Mouse (Mus musculus): ENCODE measurements around the gene Nxf3.

Gene Nxf3

GRCm38 (mm10) chrX:136085155-136085554 is at the start of gene Nxf3:
Nxf3 (minus strand) TSS chrX:136085255.
- no peak for DNase-seq (ENCODE audit: low read depth, low spot score)

GRCm38 (mm10) chrX:136127744-136128064 is 42.6 kb upstream of the Nxf3 start:
- peak; percentile 53 for DNase-seq (ENCODE audit: low read depth, low spot score)

- peak; percentile 40 for DNase-seq (ENCODE audit: low read depth, low spot score)
Measured at GRCm38 (mm10) chrX:136127038-136127743, 42.1 kb upstream of the Nxf3 start.

GRCm38 (mm10) chrX:136115419-136115961 is 30.4 kb upstream of the Nxf3 start:
- peak; percentile 92 for DNase-seq (ENCODE audit: low read depth, low spot score)

- no peak for DNase-seq (ENCODE audit: low read depth, low spot score)
Measured at GRCm38 (mm10) chrX:136115015-136115414, 30.0 kb upstream of the Nxf3 start.

GRCm38 (mm10) chrX:136107942-136108341 is 22.9 kb upstream of the Nxf3 start:
- peak; percentile 36 for DNase-seq (ENCODE audit: low read depth, low spot score)

- DNase-seq (ENCODE audit: low read depth, low spot score) = no peak
Measured at GRCm38 (mm10) chrX:136104724-136105088, 19.7 kb upstream of the Nxf3 start.

GRCm38 (mm10) chrX:136104046-136104723 is 19.1 kb upstream of the Nxf3 start:
- peak; percentile 16 for DNase-seq (ENCODE audit: low read depth, low spot score)

GRCm38 (mm10) chrX:136094421-136094820 is 9.4 kb upstream of the Nxf3 start:
- DNase-seq (ENCODE audit: low read depth, low spot score) = no peak

GRCm38 (mm10) chrX:136092497-136093279 is 7.6 kb upstream of the Nxf3 start:
- DNase-seq (ENCODE audit: low read depth, low spot score) = no peak

- DNase-seq (ENCODE audit: low read depth, low spot score) = peak; percentile 35
Measured at GRCm38 (mm10) chrX:136068020-136068419, 17.0 kb downstream of the Nxf3 start, which contains the start of gene Bex2. Bex2 (minus strand) TSS chrX:136068236.

GRCm38 (mm10) chrX:136067201-136067991 is 17.7 kb downstream of the Nxf3 start:
- DNase-seq (ENCODE audit: low read depth, low spot score) = peak; percentile 60

GRCm38 (mm10) chrX:136060698-136061097 is 24.4 kb downstream of the Nxf3 start:
- DNase-seq (ENCODE audit: low read depth, low spot score) = no peak

- no peak for DNase-seq (ENCODE audit: low read depth, low spot score)
Measured at GRCm38 (mm10) chrX:136051219-136051618, 33.8 kb downstream of the Nxf3 start.

- peak; percentile 63 for DNase-seq (ENCODE audit: low read depth, low spot score)
Measured at GRCm38 (mm10) chrX:136047528-136047927, 37.5 kb downstream of the Nxf3 start.

- DNase-seq (ENCODE audit: low read depth, low spot score) = no peak
Measured at GRCm38 (mm10) chrX:136043726-136044125, 41.3 kb downstream of the Nxf3 start.

- peak; percentile 31 for DNase-seq (ENCODE audit: low read depth, low spot score)
Measured at GRCm38 (mm10) chrX:136032799-136033763, 52.0 kb downstream of the Nxf3 start, which contains the start of gene Arxes1. Arxes1 (plus strand) TSS chrX:136033367.

GRCm38 (mm10) chrX:136030331-136030730 is 54.7 kb downstream of the Nxf3 start:
- no peak for DNase-seq (ENCODE audit: low read depth, low spot score)
